In the genomic region with DNA sequence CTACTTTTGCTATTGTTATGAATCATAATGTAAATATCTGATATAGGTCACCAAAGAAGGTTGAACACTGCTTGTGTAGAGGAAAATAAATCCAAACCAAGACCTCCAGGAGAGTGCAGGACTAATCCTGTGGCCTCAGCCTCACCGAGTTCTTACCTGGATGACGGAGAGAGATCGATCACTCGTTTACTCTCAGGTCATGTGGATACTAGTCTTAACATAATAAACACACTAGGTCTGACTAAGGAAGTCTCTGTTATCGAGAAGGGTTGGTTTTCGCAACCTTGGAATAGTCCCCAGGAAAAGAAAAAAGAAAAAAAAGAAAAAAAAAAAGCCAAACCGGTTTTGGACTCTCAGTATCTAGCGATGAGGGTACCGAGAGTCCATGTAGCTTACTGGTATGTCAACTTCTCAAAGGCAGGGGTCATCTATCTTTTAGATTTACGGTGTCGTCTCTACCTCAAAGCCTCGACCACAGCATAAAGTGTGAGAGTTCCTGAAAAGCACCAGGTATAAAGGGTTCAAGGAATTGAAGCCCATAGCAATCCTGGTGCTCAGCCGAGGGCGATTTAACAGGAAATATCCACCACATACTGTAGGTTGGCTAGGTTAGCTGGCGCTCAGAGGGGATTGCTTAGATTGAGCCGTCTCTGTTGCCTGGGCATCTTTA, we compare ENCODE assay signal across 8 mouse cellular contexts. TPM values are rescaled to one million over a fixed set of nuclear protein-coding genes. Genes with fewer than 3 reads are reported as not detected.
DNase-seq lines count a peak whose midpoint lies in the region; ATAC-seq and TF ChIP-seq lines count a peak whose summit lies in the region.

No protein-coding gene starts in this region.

- TF ChIP-seq EP300 in stomach, postnatal 0 days (optimal IDR thresholded peaks at IDR 0.05), result no peak

- no peaks in the 10 kb centered on the region for H3K27me3 ChIP-seq in cerebellum, adult 2 months (ENCODE audit: control insufficient read depth, insufficient read depth, low read length)
- no peaks in the 10 kb centered on the region for H3K27me3 ChIP-seq in testis, adult 2 months (ENCODE audit: control insufficient read depth, insufficient read depth, low read length)
- no peaks in the 10 kb centered on the region for H3K27me3 ChIP-seq in liver, embryonic 12.5 days (replicated peaks)
- no peaks in the 10 kb centered on the region for H3K27me3 ChIP-seq in stomach, postnatal 0 days (ENCODE audit: control insufficient read depth, insufficient read depth, low read length)

- H3K4me3 ChIP-seq in cerebellum, adult 2 months (replicated peaks; ENCODE audit: insufficient read depth, low read depth, low read length), result peak overlapping the region; percentile 80
- H3K4me3 ChIP-seq in testis, adult 2 months (ENCODE audit: control insufficient read depth, low read depth, low read length), result peak overlapping the region; percentile 82
- peak overlapping the region; percentile 45 for H3K4me3 ChIP-seq in liver, embryonic 12.5 days
- H3K4me3 ChIP-seq in stomach, postnatal 0 days (ENCODE audit: low read depth, low read length), result peak overlapping the region; percentile 38

- 37% methylated on average over 16 of the region's 16 CpGs for WGBS in cerebellum, adult 2 months
- 39% methylated on average over 16 of the region's 16 CpGs for WGBS in liver, embryonic 12.5 days (ENCODE audit: insufficient replicate concordance)
- WGBS in stomach, postnatal 0 days, result 12% methylated on average over 16 of the region's 16 CpGs

- H3K27ac ChIP-seq in cerebellum, adult 2 months (ENCODE audit: insufficient read depth, low read length), result no peak overlapping the region
- peak overlapping the region; percentile 62; the same call in 1 of the 2 replicates for H3K27ac ChIP-seq in testis, adult 2 months (ENCODE audit: control insufficient read depth, insufficient read depth, low read depth, low read length)
- no peak overlapping the region for H3K27ac ChIP-seq in liver, embryonic 12.5 days
- H3K27ac ChIP-seq in stomach, postnatal 0 days (replicated peaks), result peak overlapping the region; percentile 86

- no peaks in the 10 kb centered on the region for H3K36me3 ChIP-seq in testis, adult 2 months (ENCODE audit: control insufficient read depth, insufficient read depth, low read length)
- no peaks in the 10 kb centered on the region for H3K36me3 ChIP-seq in liver, embryonic 12.5 days
- no peaks in the 10 kb centered on the region for H3K36me3 ChIP-seq in stomach, postnatal 0 days (ENCODE audit: control insufficient read depth, insufficient read depth, low read length)

- TF ChIP-seq POLR2A in cerebellum, adult 2 months (IDR thresholded peaks at IDR 0.05; ENCODE audit: borderline replicate concordance, insufficient read depth, low read length), result no peak
- no peak for TF ChIP-seq POLR2A in testis, adult 2 months (IDR thresholded peaks at IDR 0.05; ENCODE audit: control insufficient read depth, low read depth, low read length)

- peak overlapping the region; percentile 66 for H3K4me2 ChIP-seq in liver, embryonic 12.5 days
- peak overlapping the region; percentile 64 for H3K4me2 ChIP-seq in stomach, postnatal 0 days (replicated peaks; ENCODE audit: low read depth)

- peak; percentile 49 for ATAC-seq in liver, embryonic 12.5 days
- peak; percentile 41 for ATAC-seq in stomach, postnatal 0 days (ENCODE audit: low FRiP score, low TSS enrichment)
- no peak for ATAC-seq in frontal cortex, adult (ENCODE audit: low TSS enrichment)

- 0 out of 2 replicates have a peak overlapping the region, but pooled peaks have one; percentile 32 for H3K9ac ChIP-seq in liver, embryonic 12.5 days
- H3K9ac ChIP-seq in stomach, postnatal 0 days (ENCODE audit: low read length), result peak overlapping the region; percentile 58

- H3K9me3 ChIP-seq in liver, embryonic 12.5 days (replicated peaks), result no peaks in the 10 kb centered on the region
- no peaks in the 10 kb centered on the region for H3K9me3 ChIP-seq in stomach, postnatal 0 days (ENCODE audit: control insufficient read depth, low read length)

- no peak for TF ChIP-seq CTCF in cerebellum, adult 2 months (IDR thresholded peaks at IDR 0.05; ENCODE audit: borderline replicate concordance, insufficient read depth, low read depth, low read length)
- TF ChIP-seq CTCF in testis, adult 2 months (IDR thresholded peaks at IDR 0.05; ENCODE audit: control insufficient read depth, insufficient read depth, insufficient replicate concordance, low read depth, low read length), result no peak
- TF ChIP-seq CTCF in stomach, postnatal 0 days (IDR thresholded peaks at IDR 0.05; ENCODE audit: low read depth), result no peak

- no peaks in the 10 kb centered on the region for H3K4me1 ChIP-seq in cerebellum, adult 2 months (ENCODE audit: control insufficient read depth, insufficient read depth, low read length)
- H3K4me1 ChIP-seq in testis, adult 2 months (ENCODE audit: control insufficient read depth, insufficient read depth, low read length), result peaks cover 4% of the 10 kb centered on the region
- peaks cover 13% of the 10 kb centered on the region for H3K4me1 ChIP-seq in liver, embryonic 12.5 days
- no peaks in the 10 kb centered on the region for H3K4me1 ChIP-seq in stomach, postnatal 0 days (replicated peaks; ENCODE audit: control insufficient read depth, insufficient read depth)

- no peak for DNase-seq in cerebellum, adult 2 months
- no peak for DNase-seq in cerebellum, adult 11-12 months
- DNase-seq in testis, postnatal 14 days (ENCODE audit: low spot score), result no peak
- no peak for DNase-seq in stomach, postnatal 0 days (ENCODE audit: low spot score)
- DNase-seq in thymus, postnatal 25 days, result no peak

RNA-seq across cellular contexts. Expression of a gene that starts 0.5 kb away (rescaled TPM):
- polyA plus RNA-seq in cerebellum, adult 2 months (2012; rRNA removed), result 9.6 and 11.4 TPM in 2 replicates
- polyA plus RNA-seq in testis, adult 2 months (2012; rRNA removed), result 4.8 and 5.7 TPM in 2 replicates
- polyA plus RNA-seq in liver, embryonic 12.5 days (2016; fragmentation: Nextera tagmentation; extraction: Ambion mirVana), result 10.2 and 10.4 TPM in 2 replicates
- 5.3 and 7.0 TPM in 2 replicates for polyA plus RNA-seq in stomach, postnatal 0 days (2015; fragmentation: Nextera tagmentation; extraction: Ambion mirVana)

Comparison
In these comparisons a context has a peak if more than half of its experiments do, and no peak if none do; other contexts are left out.
1. H3K27ac ChIP-seq: peak in testis, adult 2 months (single experiment) and stomach, postnatal 0 days (single experiment); none in cerebellum, adult 2 months (single experiment) and liver, embryonic 12.5 days (single experiment).
2. Peak in every context shown above with its lines, with median percentiles within 50 percentile points of each other: H3K4me3 ChIP-seq.